Mouse (Mus musculus): ENCODE data around the gene Emc6.

DNA sequence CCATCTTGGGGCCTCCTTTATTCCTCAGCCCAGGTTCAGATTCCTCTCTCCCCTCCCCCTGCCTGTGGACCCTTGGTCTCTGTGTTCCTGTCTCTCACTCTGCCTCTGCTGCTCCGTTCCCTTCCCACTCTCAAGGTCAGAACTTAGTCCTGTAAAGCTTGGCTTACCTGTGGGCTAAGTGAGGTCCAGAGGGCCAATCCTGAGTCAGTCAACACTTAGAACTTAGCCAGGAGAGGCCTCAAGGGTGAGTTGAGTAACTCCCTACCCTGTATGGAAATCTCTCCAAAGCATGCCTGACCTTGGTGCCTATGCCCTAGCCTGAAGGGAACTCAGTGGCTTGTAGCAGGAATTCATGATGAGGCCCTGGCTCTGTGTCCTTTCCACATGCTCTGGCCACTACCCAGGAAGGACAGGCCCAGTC is 32.6 kb downstream of the Emc6 start:
- no peak for TF ChIP-seq CTCF (IDR thresholded peaks at IDR 0.05)
- TF ChIP-seq EP300 (IDR thresholded peaks at IDR 0.05; ENCODE audit: insufficient read depth, low read depth, low read length) = no peak
